In genomic region chr7:45058607-45059571, GRCm38 (mm10) we compare ENCODE assay signal across 12 mouse cellular contexts. TPM values are rescaled to one million over a fixed set of nuclear protein-coding genes. Genes with fewer than 3 reads are reported as not detected.
A peak's percentile ranks its signal among the peaks of the same experiment; 100 is the strongest.
DNase-seq lines count a peak whose midpoint lies in the region; ATAC-seq and TF ChIP-seq lines count a peak whose summit lies in the region.
"Had no signal": no experiment of that assay in that cellular context is flagged by ENCODE, and none has a peak within 500 bp of the region (broad histone marks: within the 10 kb centered on the region; RNA-seq: fewer than 3 reads in every experiment).

No protein-coding gene starts in this region.

- ATAC-seq in lung, embryonic 14.5 days (ENCODE audit: insufficient read depth) = no peak
- ATAC-seq in embryonic facial prominence, embryonic 13.5 days (ENCODE audit: insufficient number of reproducible peaks, insufficient read depth, low FRiP score, low TSS enrichment, low read depth) = no peak
- ATAC-seq in hindbrain, embryonic 14.5 days (ENCODE audit: low FRiP score) = no peak
- no peak for ATAC-seq in neural tube, embryonic 14.5 days (ENCODE audit: low read depth)

- no peak overlapping the region for H3K4me3 ChIP-seq in lung, embryonic 14.5 days (ENCODE audit: low read depth, low read length)
- no peak overlapping the region for H3K4me3 ChIP-seq in embryonic facial prominence, embryonic 13.5 days
- no peak overlapping the region for H3K4me3 ChIP-seq in hindbrain, embryonic 14.5 days (replicated peaks; ENCODE audit: low read length)
- H3K4me3 ChIP-seq in neural tube, embryonic 14.5 days (ENCODE audit: low read depth, low read length) = no peak overlapping the region
- H3K4me3 ChIP-seq: heart, embryonic 13.5 days; limb, embryonic 13.5 days had no signal

- no peak overlapping the region for H3K4me2 ChIP-seq in lung, embryonic 14.5 days
- H3K4me2 ChIP-seq in embryonic facial prominence, embryonic 13.5 days = no peak overlapping the region
- no peak overlapping the region for H3K4me2 ChIP-seq in hindbrain, embryonic 14.5 days (replicated peaks)
- no peak overlapping the region for H3K4me2 ChIP-seq in neural tube, embryonic 14.5 days (ENCODE audit: low read depth, low read length)
- H3K4me2 ChIP-seq: heart, embryonic 13.5 days; limb, embryonic 13.5 days had no signal

- H3K4me1 ChIP-seq in lung, embryonic 14.5 days (ENCODE audit: insufficient read depth) = peaks cover 6% of the 10 kb centered on the region
- peaks cover 21% of the 10 kb centered on the region for H3K4me1 ChIP-seq in embryonic facial prominence, embryonic 13.5 days
- peaks cover 28% of the 10 kb centered on the region for H3K4me1 ChIP-seq in hindbrain, embryonic 14.5 days (replicated peaks; ENCODE audit: control insufficient read depth, insufficient read depth, low read length)
- peaks cover 17% of the 10 kb centered on the region for H3K4me1 ChIP-seq in neural tube, embryonic 14.5 days (ENCODE audit: control insufficient read depth, insufficient read depth, low read length)

- no peak overlapping the region for H3K9ac ChIP-seq in lung, embryonic 14.5 days
- peak overlapping the region; percentile 32; the same call in 1 of the 2 replicates for H3K9ac ChIP-seq in embryonic facial prominence, embryonic 13.5 days
- 0 out of 2 replicates have a peak overlapping the region, but pooled peaks have one; percentile 2 for H3K9ac ChIP-seq in hindbrain, embryonic 14.5 days
- no peak overlapping the region for H3K9ac ChIP-seq in neural tube, embryonic 14.5 days (replicated peaks; ENCODE audit: low read depth, low read length)
- H3K9ac ChIP-seq: heart, embryonic 13.5 days; limb, embryonic 13.5 days had no signal

- no peak for TF ChIP-seq CTCF in lung, embryonic 14.5 days (IDR thresholded peaks at IDR 0.05; ENCODE audit: low read depth)

- H3K27ac ChIP-seq in lung, embryonic 14.5 days (ENCODE audit: low read depth) = no peak overlapping the region
- no peak overlapping the region for H3K27ac ChIP-seq in embryonic facial prominence, embryonic 13.5 days
- peak overlapping the region; percentile 71 for H3K27ac ChIP-seq in hindbrain, embryonic 14.5 days
- peak overlapping the region; percentile 49; the same call in 1 of the 2 replicates for H3K27ac ChIP-seq in neural tube, embryonic 14.5 days (ENCODE audit: low read depth, low read length)
- H3K27ac ChIP-seq: heart, embryonic 13.5 days; kidney, postnatal 0 days; limb, embryonic 13.5 days had no signal

- DNase-seq in lung, embryonic 14.5 days = peak; percentile 23
- no peak for DNase-seq in lung, postnatal 14 days
- peak; percentile 29 for DNase-seq in hindbrain, embryonic 14.5 days (ENCODE audit: low spot score)
- no peak for DNase-seq in ovary, postnatal 36 days (ENCODE audit: low spot score)
- DNase-seq in thymus, postnatal 10 days (ENCODE audit: low spot score in 2 of 2) = no peak
- DNase-seq: adrenal gland, postnatal 36 days; thymus, postnatal 36 days had no signal

- H3K36me3 ChIP-seq in lung, embryonic 14.5 days (ENCODE audit: insufficient read depth) = no peaks in the 10 kb centered on the region
- no peaks in the 10 kb centered on the region for H3K36me3 ChIP-seq in embryonic facial prominence, embryonic 13.5 days
- no peaks in the 10 kb centered on the region for H3K36me3 ChIP-seq in hindbrain, embryonic 14.5 days (replicated peaks; ENCODE audit: control insufficient read depth, insufficient read depth)
- no peaks in the 10 kb centered on the region for H3K36me3 ChIP-seq in neural tube, embryonic 14.5 days (ENCODE audit: control insufficient read depth, insufficient read depth, low read length)
- H3K36me3 ChIP-seq: heart, embryonic 13.5 days had no signal

- 75% methylated on average over 10 of the region's 10 CpGs for WGBS in lung, embryonic 14.5 days
- 73% methylated on average over 10 of the region's 10 CpGs for WGBS in embryonic facial prominence, embryonic 13.5 days
- WGBS in hindbrain, embryonic 14.5 days = 80% methylated on average over 10 of the region's 10 CpGs
- 79% methylated on average over 10 of the region's 10 CpGs for WGBS in neural tube, embryonic 14.5 days

- H3K27me3 ChIP-seq in lung, embryonic 14.5 days (ENCODE audit: insufficient read depth, low read length) = no peaks in the 10 kb centered on the region
- H3K27me3 ChIP-seq in embryonic facial prominence, embryonic 13.5 days = no peaks in the 10 kb centered on the region
- no peaks in the 10 kb centered on the region for H3K27me3 ChIP-seq in hindbrain, embryonic 14.5 days (ENCODE audit: control insufficient read depth, insufficient read depth, low read length)
- H3K27me3 ChIP-seq in neural tube, embryonic 14.5 days (ENCODE audit: control insufficient read depth, insufficient read depth, low read length) = no peaks in the 10 kb centered on the region
- H3K27me3 ChIP-seq: heart, embryonic 13.5 days; limb, embryonic 13.5 days had no signal

- H3K9me3 ChIP-seq in lung, embryonic 14.5 days (ENCODE audit: low read depth, low read length) = no peaks in the 10 kb centered on the region
- H3K9me3 ChIP-seq in embryonic facial prominence, embryonic 13.5 days = no peaks in the 10 kb centered on the region
- H3K9me3 ChIP-seq in hindbrain, embryonic 14.5 days (ENCODE audit: control insufficient read depth, low read length) = no peaks in the 10 kb centered on the region
- H3K9me3 ChIP-seq in neural tube, embryonic 14.5 days (ENCODE audit: control insufficient read depth, low read length) = no peaks in the 10 kb centered on the region
- H3K9me3 ChIP-seq: heart, embryonic 13.5 days; limb, embryonic 13.5 days had no signal

RNA-seq across cellular contexts. Expression of gene Nosip, which starts 3.3 kb away (rescaled TPM):
- 68.6 and 71.9 TPM in 2 replicates for polyA plus RNA-seq in lung, embryonic 14.5 days (2014; fragmentation: Nextera tagmentation; extraction: Ambion mirVana)
- polyA plus RNA-seq in embryonic facial prominence, embryonic 13.5 days (2015; fragmentation: Nextera tagmentation; extraction: Ambion mirVana) = 64.7 and 66.6 TPM in 2 replicates
- polyA plus RNA-seq in hindbrain, embryonic 14.5 days (2014; fragmentation: Nextera tagmentation; extraction: Ambion mirVana) = 57.9 and 62.1 TPM in 2 replicates
- 65.4 and 67.3 TPM in 2 replicates for polyA plus RNA-seq in neural tube, embryonic 14.5 days (2014; fragmentation: Nextera tagmentation; extraction: Ambion mirVana)

RNA-seq across cellular contexts. Expression of gene Prrg2, which starts 3.6 kb away (rescaled TPM):
- 18.1 and 19.2 TPM in 2 replicates for polyA plus RNA-seq in lung, embryonic 14.5 days (2014; fragmentation: Nextera tagmentation; extraction: Ambion mirVana)
- 23.0 and 26.0 TPM in 2 replicates for polyA plus RNA-seq in embryonic facial prominence, embryonic 13.5 days (2015; fragmentation: Nextera tagmentation; extraction: Ambion mirVana)
- polyA plus RNA-seq in hindbrain, embryonic 14.5 days (2014; fragmentation: Nextera tagmentation; extraction: Ambion mirVana) = 12.8 and 13.9 TPM in 2 replicates
- polyA plus RNA-seq in neural tube, embryonic 14.5 days (2014; fragmentation: Nextera tagmentation; extraction: Ambion mirVana) = 12.7 and 12.8 TPM in 2 replicates

RNA-seq across cellular contexts. Expression of gene Prr12, which starts 6.2 kb away (rescaled TPM):
- polyA plus RNA-seq in lung, embryonic 14.5 days (2014; fragmentation: Nextera tagmentation; extraction: Ambion mirVana) = 14.2 and 16.2 TPM in 2 replicates
- 15.2 and 15.7 TPM in 2 replicates for polyA plus RNA-seq in embryonic facial prominence, embryonic 13.5 days (2015; fragmentation: Nextera tagmentation; extraction: Ambion mirVana)
- polyA plus RNA-seq in hindbrain, embryonic 14.5 days (2014; fragmentation: Nextera tagmentation; extraction: Ambion mirVana) = 16.5 and 16.8 TPM in 2 replicates
- 17.3 and 17.9 TPM in 2 replicates for polyA plus RNA-seq in neural tube, embryonic 14.5 days (2014; fragmentation: Nextera tagmentation; extraction: Ambion mirVana)

RNA-seq across cellular contexts. Expression of gene Rcn3, which starts 33.1 kb away (rescaled TPM):
- polyA plus RNA-seq in lung, embryonic 14.5 days (2014; fragmentation: Nextera tagmentation; extraction: Ambion mirVana) = 344 and 360 TPM in 2 replicates
- 375 and 376 TPM in 2 replicates for polyA plus RNA-seq in embryonic facial prominence, embryonic 13.5 days (2015; fragmentation: Nextera tagmentation; extraction: Ambion mirVana)
- 77.7 and 93.3 TPM in 2 replicates for polyA plus RNA-seq in hindbrain, embryonic 14.5 days (2014; fragmentation: Nextera tagmentation; extraction: Ambion mirVana)
- 23.7 and 118 TPM in 2 replicates for polyA plus RNA-seq in neural tube, embryonic 14.5 days (2014; fragmentation: Nextera tagmentation; extraction: Ambion mirVana)

RNA-seq across cellular contexts. Expression of gene Rras, which starts 41.1 kb away (rescaled TPM):
- polyA plus RNA-seq in lung, embryonic 14.5 days (2014; fragmentation: Nextera tagmentation; extraction: Ambion mirVana) = 46.2 and 46.5 TPM in 2 replicates
- 19.7 and 23.3 TPM in 2 replicates for polyA plus RNA-seq in embryonic facial prominence, embryonic 13.5 days (2015; fragmentation: Nextera tagmentation; extraction: Ambion mirVana)
- polyA plus RNA-seq in hindbrain, embryonic 14.5 days (2014; fragmentation: Nextera tagmentation; extraction: Ambion mirVana) = 14.2 and 15.2 TPM in 2 replicates
- 9.0 and 13.7 TPM in 2 replicates for polyA plus RNA-seq in neural tube, embryonic 14.5 days (2014; fragmentation: Nextera tagmentation; extraction: Ambion mirVana)

Comparison
In these comparisons a context has a peak if more than half of its experiments do, and no peak if none do; other contexts are left out.
1. DNase-seq: peak in lung, embryonic 14.5 days (single experiment) and hindbrain, embryonic 14.5 days (single experiment); none in lung, postnatal 14 days (single experiment), ovary, postnatal 36 days (single experiment) and thymus, postnatal 10 days (0 of 2).
2. H3K27ac ChIP-seq: peak in hindbrain, embryonic 14.5 days (single experiment) and neural tube, embryonic 14.5 days (single experiment); none in lung, embryonic 14.5 days (single experiment) and embryonic facial prominence, embryonic 13.5 days (single experiment).
3. H3K9ac ChIP-seq: peak in embryonic facial prominence, embryonic 13.5 days (single experiment) and hindbrain, embryonic 14.5 days (single experiment); none in lung, embryonic 14.5 days (single experiment) and neural tube, embryonic 14.5 days (single experiment).